Mouse (Mus musculus): ENCODE measurements around the gene Riok2. TPM values are rescaled to one million over a fixed set of nuclear protein-coding genes. Genes with fewer than 3 reads are reported as not detected.

The Riok2 gene
- polyA plus RNA-seq, 1 experiment from 2014 or later: 33.4 TPM

GRCm38 (mm10) chr17:17412176-17412575, 38.1 kb downstream of the Riok2 start:
- Histone ChIP-seq H3K4me3 (no peak overlapping the region), H3K36me3 (replicated peaks) (peaks cover 32% of the 10 kb centered on the region), H3K9me3 (peaks cover 6% of the 10 kb centered on the region; the same call in 1 of the 2 replicates), H3K4me1 (peaks cover 48% of the 10 kb centered on the region), H3K27ac (no peak overlapping the region), H3K27me3 (ENCODE audit: poor library complexity, severe bottlenecking) (no peaks in the 10 kb centered on the region)
- no peak for DNase-seq (ENCODE audit: extremely low spot score, low spot score)
- 89% methylated on average over 2 of the region's 2 CpGs for WGBS

GRCm38 (mm10) chr17:17414206-17414605, 40.1 kb downstream of the Riok2 start:
- peaks cover 50% of the 10 kb centered on the region for H3K36me3 ChIP-seq (replicated peaks)
- H3K27ac ChIP-seq: no peak overlapping the region
- H3K4me1 ChIP-seq: peaks cover 28% of the 10 kb centered on the region
- no peak for DNase-seq (ENCODE audit: extremely low spot score, low spot score)
- no peak overlapping the region for H3K4me3 ChIP-seq
- H3K27me3 ChIP-seq (ENCODE audit: poor library complexity, severe bottlenecking): no peaks in the 10 kb centered on the region
- 93% methylated on average over 3 of the region's 3 CpGs for whole genome bisulfite sequencing
- peaks cover 6% of the 10 kb centered on the region; the same call in 1 of the 2 replicates for H3K9me3 ChIP-seq

- peaks cover 36% of the 10 kb centered on the region for H3K36me3 ChIP-seq (replicated peaks)
- no peak for DNase-seq (ENCODE audit: extremely low spot score, low spot score)
- H3K9me3 ChIP-seq: no peaks in the 10 kb centered on the region
- peak overlapping the region; percentile 74 for H3K27ac ChIP-seq
- peaks cover 16% of the 10 kb centered on the region for H3K4me1 ChIP-seq
- H3K27me3 ChIP-seq (ENCODE audit: poor library complexity, severe bottlenecking): no peaks in the 10 kb centered on the region
- H3K4me3 ChIP-seq: no peak overlapping the region
- 18% methylated on average over 4 of the region's 4 CpGs for WGBS
Observed at GRCm38 (mm10) chr17:17424609-17425307, 50.6 kb downstream of the Riok2 start.

GRCm38 (mm10) chr17:17425308-17425813, 51.3 kb downstream of the Riok2 start:
- H3K27me3 ChIP-seq (ENCODE audit: poor library complexity, severe bottlenecking): no peaks in the 10 kb centered on the region
- no peak for DNase-seq (ENCODE audit: extremely low spot score, low spot score)
- H3K9me3 ChIP-seq: no peaks in the 10 kb centered on the region
- H3K4me1 ChIP-seq: peaks cover 16% of the 10 kb centered on the region
- peaks cover 42% of the 10 kb centered on the region for H3K36me3 ChIP-seq (replicated peaks)
- peak overlapping the region; percentile 74 for H3K27ac ChIP-seq
- no peak overlapping the region for H3K4me3 ChIP-seq
- WGBS: 10% methylated on average over 4 of the region's 4 CpGs

GRCm38 (mm10) chr17:17425906-17426305, 51.8 kb downstream of the Riok2 start:
- Histone ChIP-seq H3K27me3 (ENCODE audit: poor library complexity, severe bottlenecking) (no peaks in the 10 kb centered on the region), H3K27ac (no peak overlapping the region), H3K9me3 (no peaks in the 10 kb centered on the region), H3K4me3 (no peak overlapping the region), H3K4me1 (peaks cover 16% of the 10 kb centered on the region), H3K36me3 (replicated peaks) (peaks cover 48% of the 10 kb centered on the region)
- no peak for DNase-seq (ENCODE audit: extremely low spot score, low spot score)
- 44% methylated on average over 3 of the region's 3 CpGs for WGBS

- H3K4me1 ChIP-seq: peaks cover 16% of the 10 kb centered on the region
- no peak overlapping the region for H3K4me3 ChIP-seq
- 85% methylated on average over 2 of the region's 2 CpGs for WGBS
- H3K27me3 ChIP-seq (ENCODE audit: poor library complexity, severe bottlenecking): no peaks in the 10 kb centered on the region
- DNase-seq (ENCODE audit: extremely low spot score, low spot score): no peak
- no peak overlapping the region for H3K27ac ChIP-seq
- no peaks in the 10 kb centered on the region for H3K9me3 ChIP-seq
- H3K36me3 ChIP-seq (replicated peaks): peaks cover 51% of the 10 kb centered on the region
Observed at GRCm38 (mm10) chr17:17428888-17429287, 54.8 kb downstream of the Riok2 start.

GRCm38 (mm10) chr17:17433679-17434078, 59.6 kb downstream of the Riok2 start:
- no peak for DNase-seq (ENCODE audit: extremely low spot score, low spot score)
- no peak overlapping the region for H3K27ac ChIP-seq
- 74% methylated on average over 4 of the region's 4 CpGs for WGBS
- H3K4me3 ChIP-seq: no peak overlapping the region
- no peaks in the 10 kb centered on the region for H3K27me3 ChIP-seq (ENCODE audit: poor library complexity, severe bottlenecking)
- H3K9me3 ChIP-seq: no peaks in the 10 kb centered on the region
- H3K36me3 ChIP-seq (replicated peaks): peaks cover 33% of the 10 kb centered on the region
- peaks cover 11% of the 10 kb centered on the region; the same call in 1 of the 2 replicates for H3K4me1 ChIP-seq

GRCm38 (mm10) chr17:17438576-17439191, 64.6 kb downstream of the Riok2 start:
- DNase-seq (ENCODE audit: extremely low spot score, low spot score): no peak
- no peak overlapping the region for H3K4me3 ChIP-seq
- H3K9me3 ChIP-seq: no peaks in the 10 kb centered on the region
- H3K27ac ChIP-seq: no peak overlapping the region
- no peaks in the 10 kb centered on the region for H3K27me3 ChIP-seq (ENCODE audit: poor library complexity, severe bottlenecking)
- peaks cover 23% of the 10 kb centered on the region for H3K4me1 ChIP-seq
- H3K36me3 ChIP-seq (replicated peaks): peaks cover 7% of the 10 kb centered on the region

- Histone ChIP-seq H3K27ac (peak overlapping the region; percentile 51; the same call in 1 of the 2 replicates), H3K27me3 (ENCODE audit: poor library complexity, severe bottlenecking) (no peaks in the 10 kb centered on the region), H3K36me3 (replicated peaks) (peaks cover 40% of the 10 kb centered on the region), H3K4me3 (no peak overlapping the region), H3K4me1 (peaks cover 21% of the 10 kb centered on the region), H3K9me3 (no peaks in the 10 kb centered on the region)
- no peak for DNase-seq (ENCODE audit: extremely low spot score, low spot score)
- WGBS: 45% methylated on average over 4 of the region's 4 CpGs
Observed at GRCm38 (mm10) chr17:17441876-17442498, 67.9 kb downstream of the Riok2 start.

- WGBS: 92% methylated on average over 3 of the region's 3 CpGs
- Histone ChIP-seq H3K4me3 (no peak overlapping the region), H3K27ac (no peak overlapping the region), H3K36me3 (replicated peaks) (peaks cover 49% of the 10 kb centered on the region), H3K4me1 (peaks cover 32% of the 10 kb centered on the region), H3K9me3 (no peaks in the 10 kb centered on the region), H3K27me3 (ENCODE audit: poor library complexity, severe bottlenecking) (no peaks in the 10 kb centered on the region)
- no peak for DNase-seq (ENCODE audit: extremely low spot score, low spot score)
Observed at GRCm38 (mm10) chr17:17444297-17444886, 70.3 kb downstream of the Riok2 start.

Data from forebrain, embryonic 10.5 days (tissue).